Mouse (Mus musculus) ovary, adult 18-20 months (tissue): ENCODE data around the gene Rnd1.

Experiments
- DNase-seq: peaks from one replicate; pipeline ENCODE4 v3.0.0; 2022; ENCODE audit warnings: low spot score, mixed read lengths

The Rnd1 gene

GRCm38 (mm10) chr15:98676940-98677728 is at the start of gene Rnd1:
Gene Rnd1, minus strand, starts transcription at chr15:98677461.
- peak; percentile 73 for DNase-seq

- DNase-seq, result no peak
These were observed 49.5 kb upstream of the Rnd1 start for GRCm38 (mm10) chr15:98726746-98727145.

- no peak for DNase-seq
These were observed 48.8 kb upstream of the Rnd1 start for GRCm38 (mm10) chr15:98726079-98726478.

GRCm38 (mm10) chr15:98724441-98724840 is 47.2 kb upstream of the Rnd1 start:
- DNase-seq, result no peak

GRCm38 (mm10) chr15:98722854-98723253 is 45.6 kb upstream of the Rnd1 start:
- no peak for DNase-seq

GRCm38 (mm10) chr15:98722191-98722590 is 44.9 kb upstream of the Rnd1 start:
- no peak for DNase-seq

GRCm38 (mm10) chr15:98717301-98717700 is 40.0 kb upstream of the Rnd1 start:
- no peak for DNase-seq

- DNase-seq, result no peak
These were observed 37.0 kb upstream of the Rnd1 start for GRCm38 (mm10) chr15:98714230-98714652.

- peak; percentile 28 for DNase-seq
These were observed 33.2 kb upstream of the Rnd1 start for GRCm38 (mm10) chr15:98710442-98710841.

- DNase-seq, result peak; percentile 73
These were observed 30.6 kb upstream of the Rnd1 start, which contains the start of gene Ccdc65 for GRCm38 (mm10) chr15:98707766-98708372. Gene Ccdc65, plus strand, starts transcription at chr15:98708207.

GRCm38 (mm10) chr15:98704312-98704711 is 27.1 kb upstream of the Rnd1 start:
- DNase-seq, result no peak

GRCm38 (mm10) chr15:98699190-98700105 is 22.2 kb upstream of the Rnd1 start:
- DNase-seq, result peak; percentile 60

GRCm38 (mm10) chr15:98696216-98696615 is 19.0 kb upstream of the Rnd1 start:
- no peak for DNase-seq

GRCm38 (mm10) chr15:98695726-98696125 is 18.5 kb upstream of the Rnd1 start:
- no peak for DNase-seq

GRCm38 (mm10) chr15:98692171-98692715 is 15.0 kb upstream of the Rnd1 start:
- DNase-seq, result no peak

- DNase-seq, result no peak
These were observed 14.4 kb upstream of the Rnd1 start for GRCm38 (mm10) chr15:98691486-98692147.

GRCm38 (mm10) chr15:98689682-98690081 is 12.4 kb upstream of the Rnd1 start:
- DNase-seq, result no peak

- DNase-seq, result no peak
These were observed 8.7 kb upstream of the Rnd1 start for GRCm38 (mm10) chr15:98685926-98686325.

- no peak for DNase-seq
These were observed 6.5 kb upstream of the Rnd1 start for GRCm38 (mm10) chr15:98683746-98684145.

GRCm38 (mm10) chr15:98683177-98683576 is 5.9 kb upstream of the Rnd1 start:
- no peak for DNase-seq

GRCm38 (mm10) chr15:98681633-98682032 is 4.4 kb upstream of the Rnd1 start:
- DNase-seq, result no peak

- DNase-seq, result no peak
These were observed 3.4 kb upstream of the Rnd1 start for GRCm38 (mm10) chr15:98680660-98681059.
